Mouse (Mus musculus) MEL (cell line): ENCODE measurements at regions not wholly inside any gene's neighbourhood (a gene's known extent, or its start where the extent isn't known, plus 50 kb on each side); places are given as distances from the start of the nearest gene placed in this dataset.

Experiments
- DNase-seq: peaks from one replicate; pipeline ENCODE4 v3.0.0; 2011; ENCODE audit warnings: low read depth, low spot score
- H3K27ac ChIP-seq: 2 replicates; pipeline ENCODE4 v1.5.1; 2012; ENCODE audit warnings: low read depth, mild to moderate bottlenecking, control low read depth, low read length, moderate library complexity; ENCODE audit not compliant: control insufficient read depth
- H3K27me3 ChIP-seq, 2 experiments: fragments of 150-350 bp in 1 of 2; sonication (generic) in 1 of 2; 2 replicates each; pipeline ENCODE4 v1.6.1; 2012; ENCODE audit warnings: low read length in 2 of 2, mild to moderate bottlenecking in 2 of 2, improper control_type of control experiment in 1 of 2, moderate library complexity in 1 of 2; ENCODE audit not compliant: insufficient read depth in 2 of 2, control insufficient read depth in 1 of 2
- H3K36me3 ChIP-seq, 2 experiments: 2 replicates each; pipeline ENCODE4 v1.6.1; 2012 to 2014; ENCODE audit warnings: low read length in 2 of 2, improper control_type of control experiment in 1 of 2, inconsistent platforms in 1 of 2, mild to moderate bottlenecking in 1 of 2; ENCODE audit not compliant: insufficient read depth in 2 of 2, control insufficient read depth in 1 of 2
- H3K4me1 ChIP-seq, 2 experiments: fragments of 150-350 bp in 1 of 2; sonication (generic) in 1 of 2; 2 replicates each; pipeline ENCODE4 v1.6.1; 2012; ENCODE audit warnings: low read length in 2 of 2, improper control_type of control experiment in 1 of 2, mild to moderate bottlenecking in 1 of 2; ENCODE audit not compliant: insufficient read depth in 2 of 2, control insufficient read depth in 1 of 2
- H3K4me3 ChIP-seq, 2 experiments: fragments of 150-350 bp in 1 of 2; sonication (generic) in 1 of 2; 2 replicates each; pipeline ENCODE4 v1.5.1; 2012; ENCODE audit warnings: low read depth in 2 of 2, low read length in 2 of 2, mild to moderate bottlenecking in 2 of 2, moderate library complexity in 2 of 2, control low read depth in 1 of 2, improper control_type of control experiment in 1 of 2; ENCODE audit not compliant: control insufficient read depth in 1 of 2, insufficient read depth in 1 of 2
- H3K79me2 ChIP-seq: 2 replicates; pipeline ENCODE4 v1.6.1; 2012; ENCODE audit warnings: mild to moderate bottlenecking, low read length, moderate library complexity; ENCODE audit not compliant: control insufficient read depth, poor library complexity, insufficient read depth
- H3K9ac ChIP-seq: 2 replicates; pipeline ENCODE4 v1.6.1; 2012; ENCODE audit warnings: low read depth, mild to moderate bottlenecking, control low read depth, low read length, moderate library complexity; ENCODE audit not compliant: control insufficient read depth, poor library complexity, severe bottlenecking
- H3K9me3 ChIP-seq: fragments of 150-350 bp; sonication (generic); replicated peaks from 2 replicates; pipeline ENCODE4 v1.6.1; 2012; ENCODE audit warnings: mild to moderate bottlenecking, low read length, improper control_type of control experiment, moderate library complexity; ENCODE audit not compliant: insufficient read depth
- BHLHE40 ChIP-seq: IDR thresholded peaks from 2 replicates; pipeline ENCODE4 v1.6.1; 2012; ENCODE audit warnings: low read depth, mild to moderate bottlenecking, inconsistent platforms, low read length, improper control_type of control experiment, borderline replicate concordance
- CHD2 ChIP-seq: IDR thresholded peaks from 2 replicates; pipeline ENCODE4 v1.6.1; 2011; ENCODE audit warnings: low read length, improper control_type of control experiment
- CTCF ChIP-seq, 3 experiments: IDR thresholded peaks in 2 of 3; conservative IDR thresholded peaks in 1 of 3; 2 replicates each; pipeline ENCODE4 v1.5.1; 2011 to 2012; ENCODE audit warnings: low read length in 3 of 3, low read depth in 2 of 3, mild to moderate bottlenecking in 2 of 3, improper control_type of control experiment in 1 of 3, inconsistent platforms in 1 of 3, mixed read lengths in 1 of 3, moderate library complexity in 1 of 3; ENCODE audit not compliant: control insufficient read depth in 1 of 3, insufficient read depth in 1 of 3, poor library complexity in 1 of 3, severe bottlenecking in 1 of 3
- EP300 ChIP-seq, 2 experiments: IDR thresholded peaks; 2 replicates each; pipeline ENCODE4 v1.6.1; 2011; ENCODE audit warnings: improper control_type of control experiment in 2 of 2, low read length in 2 of 2, low read depth in 1 of 2, mild to moderate bottlenecking in 1 of 2
- GABPA ChIP-seq: IDR thresholded peaks from 2 replicates; pipeline ENCODE4 v1.6.1; 2012; ENCODE audit warnings: low read depth, mild to moderate bottlenecking, inconsistent platforms, low read length, improper control_type of control experiment, moderate library complexity
- GATA1 ChIP-seq: IDR thresholded peaks from 2 replicates; pipeline ENCODE4 v1.6.1; 2011; ENCODE audit warnings: low read depth, low read length, improper control_type of control experiment
- MAFK ChIP-seq: IDR thresholded peaks from 2 replicates; pipeline ENCODE4 v1.6.1; 2011; ENCODE audit warnings: low read depth, mild to moderate bottlenecking, low read length, improper control_type of control experiment, borderline replicate concordance
- MXI1 ChIP-seq: IDR thresholded peaks from 2 replicates; pipeline ENCODE4 v1.6.1; 2011; ENCODE audit warnings: mild to moderate bottlenecking, low read depth, low read length, improper control_type of control experiment
- MYC ChIP-seq: IDR thresholded peaks from 2 replicates; pipeline ENCODE4 v1.6.1; 2011; ENCODE audit warnings: low read depth, mild to moderate bottlenecking, low read length, improper control_type of control experiment, moderate library complexity
- RAD21 ChIP-seq: IDR thresholded peaks from 2 replicates; pipeline ENCODE4 v1.6.1; 2011; ENCODE audit warnings: mild to moderate bottlenecking, low read depth, low read length, improper control_type of control experiment
- SMC3 ChIP-seq: IDR thresholded peaks from 2 replicates; pipeline ENCODE4 v1.6.1; 2011; ENCODE audit warnings: low read depth, low read length, improper control_type of control experiment
- TBP ChIP-seq: IDR thresholded peaks from 2 replicates; pipeline ENCODE4 v1.8.0; 2011; ENCODE audit warnings: low read depth, low read length, improper control_type of control experiment
- TCF12 ChIP-seq: IDR thresholded peaks from 2 replicates; pipeline ENCODE4 v1.6.1; 2014; ENCODE audit warnings: low read depth, mild to moderate bottlenecking, inconsistent platforms, low read length, improper control_type of control experiment, moderate library complexity
- ZC3H11A ChIP-seq: IDR thresholded peaks from 2 replicates; pipeline ENCODE4 v1.6.1; 2012; ENCODE audit warnings: low read depth, mild to moderate bottlenecking, inconsistent platforms, low read length, improper control_type of control experiment
- ZKSCAN1 ChIP-seq: IDR thresholded peaks from 2 replicates; pipeline ENCODE4 v1.6.1; 2012; ENCODE audit warnings: low read depth, mild to moderate bottlenecking, inconsistent platforms, low read length, improper control_type of control experiment, moderate library complexity
- ZNF384 ChIP-seq: IDR thresholded peaks from 2 replicates; pipeline ENCODE4 v1.6.1; 2012; ENCODE audit warnings: low read depth, mild to moderate bottlenecking, inconsistent platforms, low read length, improper control_type of control experiment

GRCm38 (mm10) chr9:63818163-63818562, 60.4 kb upstream of the Smad3 start:
- Histone ChIP-seq H3K4me3 (no peak overlapping the region), H3K4me1 (no peaks in the 10 kb centered on the region), H3K27me3 (peaks cover 0 to 3% of the 10 kb centered on the region in 2 experiments; a peak in 2 of 4 replicates), H3K36me3 (no peaks in the 10 kb centered on the region), H3K27ac (no peak overlapping the region), H3K9me3 (no peaks in the 10 kb centered on the region), H3K79me2 (no peaks in the 10 kb centered on the region), H3K9ac (no peak overlapping the region)
- no peak for DNase-seq
- TF ChIP-seq MYC (no peak), CTCF (IDR thresholded peaks at IDR 0.05 in 2 of 3, conservative IDR thresholded peaks at IDR 0.05 in 1 of 3; ENCODE audit: control insufficient read depth in 1 of 3, insufficient read depth in 1 of 3, low read depth in 2 of 3, low read length in 3 of 3, poor library complexity in 1 of 3, severe bottlenecking in 1 of 3) (no peak), MAFK (no peak), BHLHE40 (no peak), GABPA (no peak), GATA1 (no peak), ZC3H11A (no peak), MXI1 (no peak), TCF12 (no peak), ZKSCAN1 (no peak)

GRCm38 (mm10) chr9:63816540-63816939, 58.7 kb upstream of the Smad3 start:
- H3K79me2 ChIP-seq, result no peaks in the 10 kb centered on the region
- H3K9me3 ChIP-seq, result no peaks in the 10 kb centered on the region
- no peaks in the 10 kb centered on the region for H3K36me3 ChIP-seq
- H3K9ac ChIP-seq, result no peak overlapping the region
- H3K27me3 ChIP-seq, result no peaks in the 10 kb centered on the region; a peak in 1 of 4 replicates
- H3K4me1 ChIP-seq, result no peaks in the 10 kb centered on the region
- no peak overlapping the region for H3K4me3 ChIP-seq
- DNase-seq, result peak; percentile 44
- no peak overlapping the region for H3K27ac ChIP-seq
- TF ChIP-seq ZC3H11A, result peak; percentile 93
- peak; percentile 38; the same call in 1 of the 2 replicates for TF ChIP-seq ZNF384
- peak; percentile 75 to 79 (median 76) for TF ChIP-seq CTCF (IDR thresholded peaks at IDR 0.05 in 2 of 3, conservative IDR thresholded peaks at IDR 0.05 in 1 of 3; ENCODE audit: control insufficient read depth in 1 of 3, insufficient read depth in 1 of 3, low read depth in 2 of 3, low read length in 3 of 3, poor library complexity in 1 of 3, severe bottlenecking in 1 of 3)
- no peak for TF ChIP-seq TBP
- peak; percentile 88 for TF ChIP-seq RAD21
- no peak for TF ChIP-seq CHD2
- TF ChIP-seq EP300 (IDR thresholded peaks at IDR 0.05; ENCODE audit: low read depth in 1 of 2, low read length in 2 of 2), result no peak
- TF ChIP-seq SMC3, result peak; percentile 88
